Mouse (Mus musculus) intestine, postnatal 0 days (tissue): ENCODE measurements around the gene Rsph10b. TPM values are rescaled to one million over a fixed set of nuclear protein-coding genes. Genes with fewer than 3 reads are reported as not detected.
A peak's percentile ranks its signal among the peaks of the same experiment; 100 is the strongest.

Source experiments
- ATAC-seq: fragments of 200-750 bp; cut with Nextera tagmentation; 2 replicates; pipeline ENCODE4 v1.8.0; 2017; ENCODE audit warnings: mild to moderate bottlenecking, moderate TSS enrichment, moderate library complexity
- H3K27ac ChIP-seq: fragments of 300-500 bp; sonication (generic); 2 replicates; pipeline ENCODE4 v1.5.1; 2014; ENCODE audit warnings: mild to moderate bottlenecking, low read depth, low read length, moderate library complexity
- H3K27me3 ChIP-seq: fragments of 300-500 bp; sonication (generic); replicated peaks from 2 replicates; pipeline ENCODE4 v1.6.1; 2014; ENCODE audit warnings: low read length, mixed read lengths; ENCODE audit not compliant: control insufficient read depth, insufficient read depth
- H3K36me3 ChIP-seq: fragments of 300-500 bp; sonication (generic); 2 replicates; pipeline ENCODE4 v1.6.1; 2014; ENCODE audit warnings: mild to moderate bottlenecking, moderate library complexity; ENCODE audit not compliant: control insufficient read depth, insufficient read depth
- H3K4me1 ChIP-seq: fragments of 300-500 bp; sonication (generic); replicated peaks from 2 replicates; pipeline ENCODE4 v1.6.1; 2014; ENCODE audit warnings: antibody characterized with exemption, low read length, mixed read lengths; ENCODE audit not compliant: control insufficient read depth, insufficient read depth
- H3K4me2 ChIP-seq: fragments of 300-500 bp; sonication (generic); replicated peaks from 2 replicates; pipeline ENCODE4 v1.6.1; 2014; ENCODE audit warnings: low read depth, mild to moderate bottlenecking, moderate library complexity
- H3K4me3 ChIP-seq: fragments of 300-500 bp; sonication (generic); 2 replicates; pipeline ENCODE4 v1.5.1; 2014; ENCODE audit warnings: low read depth, low read length
- H3K9ac ChIP-seq: fragments of 300-500 bp; sonication (generic); 2 replicates; pipeline ENCODE4 v1.6.1; 2014; ENCODE audit warnings: mild to moderate bottlenecking, low read depth, low read length
- H3K9me3 ChIP-seq: fragments of 300-500 bp; sonication (generic); 2 replicates; pipeline ENCODE4 v1.6.1; 2016; ENCODE audit warnings: mixed run types; ENCODE audit not compliant: control insufficient read depth
- CTCF ChIP-seq: sonication (generic); IDR thresholded peaks from 2 replicates; pipeline ENCODE4 v1.5.1; 2016; ENCODE audit warnings: low read depth, mild to moderate bottlenecking, control low read depth, antibody characterized with exemption, moderate library complexity
- WGBS: fragments of 180-500 bp; shearing (Covaris S2); extraction: QIAGEN DNeasy Blood & Tissue Kit; methylation state at CpG from one replicate; pipeline ENCODE4 v1.1.7; 2014; 5-methylcytosine and 5-hydroxymethylcytosine counted together
- polyA plus RNA-seq: library from polyadenylated mRNA; unstranded; fragments of >200 nt; fragmentation: Nextera tagmentation; extraction: Ambion mirVana; gene quantifications from 2 replicates; pipeline ENCODE4 v1.2.1, GENCODE M21; 2015

Gene Rsph10b
- polyA plus RNA-seq, 1 experiment from 2014 or later = 1.5 TPM

GRCm38 (mm10) chr5:143917418-143917817 lies 15.4 kb upstream of the Rsph10b start:
- no peak overlapping the region for H3K9ac ChIP-seq
- TF ChIP-seq CTCF = peak; percentile 85
- ATAC-seq = peak; percentile 57; the same call in 1 of the 2 replicates
- H3K36me3 ChIP-seq = peaks cover 18% of the 10 kb centered on the region
- 40% methylated on average over 5 of the region's 5 CpGs for WGBS
- H3K4me3 ChIP-seq = no peak overlapping the region
- 0 out of 2 replicates have a peak overlapping the region, but pooled peaks have one; percentile 0 for H3K27ac ChIP-seq
- H3K4me1 ChIP-seq = no peaks in the 10 kb centered on the region
- no peaks in the 10 kb centered on the region for H3K9me3 ChIP-seq
- no peak overlapping the region for H3K4me2 ChIP-seq
- no peaks in the 10 kb centered on the region for H3K27me3 ChIP-seq

- Histone ChIP-seq H3K27me3 (no peaks in the 10 kb centered on the region), H3K9me3 (no peaks in the 10 kb centered on the region), H3K27ac (0 out of 2 replicates have a peak overlapping the region, but pooled peaks have one; percentile 0), H3K4me3 (no peak overlapping the region), H3K9ac (no peak overlapping the region), H3K4me2 (no peak overlapping the region), H3K36me3 (peaks cover 24% of the 10 kb centered on the region), H3K4me1 (no peaks in the 10 kb centered on the region)
- no peak for TF ChIP-seq CTCF
- ATAC-seq = 0 out of 2 replicates have a peak, but pooled peaks have one; percentile 16
- WGBS = 67% methylated on average over 3 of the region's 3 CpGs
Observed at GRCm38 (mm10) chr5:143918120-143918519, 14.7 kb upstream of the Rsph10b start.

GRCm38 (mm10) chr5:143924781-143925452 lies 7.9 kb upstream of the Rsph10b start:
- Histone ChIP-seq H3K9ac (no peak overlapping the region), H3K4me3 (no peak overlapping the region), H3K36me3 (peaks cover 41% of the 10 kb centered on the region), H3K27ac (peak overlapping the region; percentile 54), H3K9me3 (no peaks in the 10 kb centered on the region), H3K4me1 (no peaks in the 10 kb centered on the region), H3K27me3 (no peaks in the 10 kb centered on the region), H3K4me2 (no peak overlapping the region)
- ATAC-seq = no peak
- TF ChIP-seq CTCF = no peak
- 68% methylated on average over 6 of the region's 6 CpGs for WGBS

- H3K27me3 ChIP-seq = no peaks in the 10 kb centered on the region
- H3K4me1 ChIP-seq = no peaks in the 10 kb centered on the region
- no peak within 1 kb of the TSS for H3K4me3 ChIP-seq
- H3K9ac ChIP-seq = no peak within 1 kb of the TSS
- no peak for ATAC-seq
- no peak for TF ChIP-seq CTCF
- no peak within 1 kb of the TSS for H3K27ac ChIP-seq
- peaks cover 42% of the 10 kb centered on the region for H3K36me3 ChIP-seq
- 93% methylated on average over 8 of the region's 8 CpGs for WGBS
- H3K4me2 ChIP-seq = no peak within 1 kb of the TSS
- no peaks in the 10 kb centered on the region for H3K9me3 ChIP-seq
Observed at GRCm38 (mm10) chr5:143927875-143928274, 5.0 kb upstream of the Rsph10b start, which contains the start of gene Gm42421. Gm42421 (plus strand) TSS chr5:143928175.

GRCm38 (mm10) chr5:143929291-143929690 lies 3.5 kb upstream of the Rsph10b start:
- ATAC-seq = no peak
- no peak overlapping the region for H3K9ac ChIP-seq
- WGBS = 65% methylated on average over 4 of the region's 4 CpGs
- TF ChIP-seq CTCF = no peak
- H3K4me1 ChIP-seq = no peaks in the 10 kb centered on the region
- peak overlapping the region; percentile 41; the same call in 1 of the 2 replicates for H3K27ac ChIP-seq
- H3K4me2 ChIP-seq = no peak overlapping the region
- no peak overlapping the region for H3K4me3 ChIP-seq
- H3K27me3 ChIP-seq = no peaks in the 10 kb centered on the region
- H3K36me3 ChIP-seq = peaks cover 41% of the 10 kb centered on the region
- H3K9me3 ChIP-seq = no peaks in the 10 kb centered on the region

GRCm38 (mm10) chr5:143930656-143931055 lies 2.2 kb upstream of the Rsph10b start:
- no peak overlapping the region for H3K4me2 ChIP-seq
- H3K27ac ChIP-seq = no peak overlapping the region
- H3K4me3 ChIP-seq = no peak overlapping the region
- ATAC-seq = no peak
- H3K9ac ChIP-seq = no peak overlapping the region
- TF ChIP-seq CTCF = no peak
- 95% methylated on average over 12 of the region's 12 CpGs for WGBS
- H3K36me3 ChIP-seq = peaks cover 29% of the 10 kb centered on the region
- H3K27me3 ChIP-seq = no peaks in the 10 kb centered on the region
- H3K9me3 ChIP-seq = no peaks in the 10 kb centered on the region
- H3K4me1 ChIP-seq = no peaks in the 10 kb centered on the region
